Mouse (Mus musculus): ENCODE data around the gene Thsd4. TPM values are rescaled to one million over a fixed set of nuclear protein-coding genes. Genes with fewer than 3 reads are reported as not detected.

Gene Thsd4
- polyA plus RNA-seq, 1 experiment from 2014 or later, result 34.9 TPM

DNA sequence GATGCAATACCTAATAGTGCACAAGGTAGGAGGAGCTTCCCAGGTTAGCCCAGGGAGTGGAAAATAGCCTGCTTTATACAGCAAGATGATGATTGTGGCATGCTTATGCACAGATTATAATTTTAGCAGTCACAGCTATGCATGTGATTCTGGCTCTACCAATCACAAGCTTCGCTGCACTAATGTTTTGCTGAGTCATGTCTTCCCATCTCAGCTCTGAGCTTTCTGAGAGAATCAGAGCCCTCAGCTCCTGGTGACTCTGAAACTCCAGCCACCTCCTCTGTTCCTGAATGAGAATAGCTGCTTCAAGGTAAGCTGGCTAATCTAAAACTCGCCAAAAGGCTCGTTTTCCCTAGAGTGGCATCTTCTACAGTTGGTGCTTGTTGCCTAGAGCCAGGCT lies 591.6 kb downstream of the Thsd4 start:
- no peak for ATAC-seq (replicated peaks; ENCODE audit: low FRiP score, low TSS enrichment, low read depth)
- H3K4me1 ChIP-seq (replicated peaks; ENCODE audit: control insufficient read depth, insufficient read depth, low read length), result no peaks in the 10 kb centered on the region; the same call in 1 of the 2 replicates
- no peak overlapping the region for H3K4me2 ChIP-seq (ENCODE audit: low read length)
- no peak overlapping the region for H3K27ac ChIP-seq (ENCODE audit: low read depth)
- no peaks in the 10 kb centered on the region for H3K9me3 ChIP-seq (ENCODE audit: control insufficient read depth, low read length)
- H3K4me3 ChIP-seq (ENCODE audit: low read depth, low read length), result no peak overlapping the region
- H3K36me3 ChIP-seq (ENCODE audit: control insufficient read depth, insufficient read depth, low read length), result peaks cover 12% of the 10 kb centered on the region
- no peak for DNase-seq (ENCODE audit: low spot score)
- H3K27me3 ChIP-seq (replicated peaks; ENCODE audit: control insufficient read depth, insufficient read depth, low read length), result no peaks in the 10 kb centered on the region
- WGBS, result 88% methylated on average over 3 of the region's 3 CpGs
- H3K9ac ChIP-seq (ENCODE audit: low read length), result no peak overlapping the region

Other genes starting within 250 kb of the Thsd4 start
- gene Lrrc49, start 166.1 kb upstream of the Thsd4 start, polyA plus RNA-seq (2014; fragmentation: Nextera tagmentation; extraction: Ambion mirVana), result 18.7 and 21.2 TPM in 2 replicates
- gene Larp6, start 190.9 kb upstream of the Thsd4 start, polyA plus RNA-seq (2014; fragmentation: Nextera tagmentation; extraction: Ambion mirVana), result 2.2 and 2.7 TPM in 2 replicates